Mouse (Mus musculus) thymus, adult 2 months (tissue): ENCODE data around the gene Ccdc151.

ENCODE experiments used
- CTCF ChIP-seq: fragments of 200-500 bp; IDR thresholded peaks from 2 replicates; pipeline ENCODE4 v1.5.1; 2012; ENCODE audit warnings: mild to moderate bottlenecking, control low read depth, low read length, moderate library complexity, borderline replicate concordance; ENCODE audit not compliant: control insufficient read depth, poor library complexity, insufficient read depth; ENCODE audit errors: extremely low read depth
- POLR2A ChIP-seq: fragments of 200-500 bp; IDR thresholded peaks from 2 replicates; pipeline ENCODE4 v1.6.1; 2012; ENCODE audit warnings: mild to moderate bottlenecking, low read length, control low read depth, moderate library complexity; ENCODE audit not compliant: control insufficient read depth, poor library complexity, insufficient read depth; ENCODE audit errors: extremely low read depth

- TF ChIP-seq CTCF = no peak
- TF ChIP-seq POLR2A = no peak
Measured at GRCm38 (mm10) chr9:21943046-21943445, 59.4 kb downstream of the Ccdc151 start.
